Mouse (Mus musculus) midbrain, embryonic 10.5 days (tissue): Measurements from ENCODE around the gene Brd3. TPM values are rescaled to one million over a fixed set of nuclear protein-coding genes. Genes with fewer than 3 reads are reported as not detected.
A peak's percentile ranks its signal among the peaks of the same experiment; 100 is the strongest.

ENCODE experiments used
- DNase-seq: peaks from one replicate; pipeline ENCODE4 v3.0.0-alpha.2; 2017; ENCODE audit warnings: low spot score
- H3K27ac ChIP-seq: fragments of 300-500 bp; sonication (generic); replicated peaks from 2 replicates; pipeline ENCODE4 v1.5.1; 2016; ENCODE audit warnings: mild to moderate bottlenecking
- H3K27me3 ChIP-seq: fragments of 300-500 bp; sonication (generic); 2 replicates; pipeline ENCODE4 v1.6.1; 2016; ENCODE audit warnings: low read depth, mild to moderate bottlenecking; ENCODE audit not compliant: poor library complexity, severe bottlenecking
- H3K36me3 ChIP-seq: fragments of 300-500 bp; sonication (generic); 2 replicates; pipeline ENCODE4 v1.6.1; 2016; ENCODE audit warnings: mild to moderate bottlenecking, moderate library complexity
- H3K4me1 ChIP-seq: fragments of 300-500 bp; sonication (generic); 2 replicates; pipeline ENCODE4 v1.6.1; 2016
- H3K4me3 ChIP-seq: fragments of 300-500 bp; sonication (generic); 2 replicates; pipeline ENCODE4 v1.5.1; 2016; ENCODE audit warnings: mild to moderate bottlenecking, moderate library complexity
- H3K9me3 ChIP-seq: fragments of 300-500 bp; sonication (generic); replicated peaks from 2 replicates; pipeline ENCODE4 v1.6.1; 2016; ENCODE audit warnings: mild to moderate bottlenecking
- WGBS: fragments of 180-500 bp; shearing (Covaris S2); methylation state at CpG from one replicate; pipeline ENCODE4 v1.1.7; 2016; 5-methylcytosine and 5-hydroxymethylcytosine counted together
- polyA plus RNA-seq: library from polyadenylated mRNA; unstranded; fragments of >200 nt; fragmentation: Nextera tagmentation; extraction: Ambion mirVana; gene quantifications from 2 replicates; pipeline ENCODE4 v1.2.1, GENCODE M21; 2016

The Brd3 gene
- polyA plus RNA-seq, 1 experiment from 2014 or later = 156 TPM

DNA sequence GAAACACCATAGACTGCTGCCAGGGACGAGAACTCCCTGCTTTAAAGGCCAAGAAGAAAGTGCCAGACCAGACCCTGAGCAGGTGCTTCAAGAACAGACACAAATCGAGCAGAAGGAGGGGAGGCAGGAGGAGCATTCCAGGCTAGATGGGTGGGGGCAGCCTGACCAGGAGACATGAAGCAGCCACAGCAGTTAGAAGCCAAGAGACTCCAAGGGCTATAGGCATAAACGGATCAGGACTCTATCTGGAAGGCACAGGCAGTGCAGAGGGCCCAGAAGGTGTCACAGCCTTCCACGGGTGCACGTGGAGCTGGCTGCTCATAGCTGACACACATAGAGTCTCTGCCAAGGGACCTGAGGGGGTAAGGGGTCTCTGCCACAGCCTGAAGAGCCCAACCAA lies 47.3 kb downstream of the Brd3 start:
- Histone ChIP-seq H3K27ac (no peak overlapping the region), H3K27me3 (no peaks in the 10 kb centered on the region), H3K36me3 (peaks cover 100% of the 10 kb centered on the region), H3K4me3 (no peak overlapping the region), H3K9me3 (no peaks in the 10 kb centered on the region), H3K4me1 (no peaks in the 10 kb centered on the region)
- no peak for DNase-seq
- 94% methylated on average over 5 of the region's 5 CpGs for WGBS

DNA sequence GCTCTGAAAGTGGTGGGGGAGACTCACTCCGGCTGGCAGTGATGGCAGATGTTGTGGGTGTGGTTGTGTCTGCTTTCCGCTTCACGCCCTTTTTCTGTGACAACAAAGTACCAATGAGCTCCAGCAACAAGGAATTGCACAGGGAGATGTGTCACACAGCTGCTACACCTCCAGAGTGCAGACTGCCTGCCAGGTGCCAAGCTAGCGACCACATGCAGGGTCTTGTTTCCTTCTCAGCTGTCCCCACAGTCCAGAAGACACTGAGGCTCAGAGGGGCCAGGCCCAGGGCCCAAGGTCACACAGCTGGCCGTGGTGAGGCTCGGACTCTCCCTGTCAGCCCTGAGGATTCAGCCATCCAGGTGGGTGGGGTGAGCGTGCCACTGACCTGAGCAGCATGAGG lies 47.7 kb downstream of the Brd3 start:
- WGBS = 94% methylated on average over 7 of the region's 7 CpGs
- no peaks in the 10 kb centered on the region for H3K9me3 ChIP-seq
- H3K27ac ChIP-seq = no peak overlapping the region
- no peaks in the 10 kb centered on the region for H3K4me1 ChIP-seq
- DNase-seq = no peak
- H3K27me3 ChIP-seq = no peaks in the 10 kb centered on the region
- H3K36me3 ChIP-seq = peaks cover 100% of the 10 kb centered on the region
- no peak overlapping the region for H3K4me3 ChIP-seq

DNA sequence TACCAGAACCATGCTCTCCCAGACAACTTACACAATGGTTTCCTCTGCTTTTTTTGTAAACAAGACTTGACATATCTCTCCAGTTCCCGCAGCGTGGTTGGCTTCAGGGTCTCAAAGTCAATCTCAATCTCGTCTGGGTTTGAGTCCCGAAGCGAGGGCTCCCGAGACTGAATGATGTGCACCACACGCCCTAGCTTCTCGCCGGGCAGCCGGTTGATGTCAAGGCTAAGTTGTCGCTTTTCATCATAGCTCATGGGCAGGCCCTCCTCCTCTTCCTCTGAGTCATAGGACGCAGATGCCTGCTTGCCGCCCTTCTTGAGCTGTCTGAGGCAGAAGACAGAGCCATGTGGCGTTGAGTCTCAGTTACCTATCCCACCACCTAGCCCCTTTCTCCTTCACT lies 57.2 kb downstream of the Brd3 start:
- Histone ChIP-seq H3K27ac (no peak overlapping the region), H3K9me3 (no peaks in the 10 kb centered on the region), H3K4me3 (no peak overlapping the region), H3K4me1 (no peaks in the 10 kb centered on the region), H3K36me3 (peaks cover 98% of the 10 kb centered on the region), H3K27me3 (no peaks in the 10 kb centered on the region)
- DNase-seq = no peak
- 96% methylated on average over 14 of the region's 14 CpGs for WGBS

DNA sequence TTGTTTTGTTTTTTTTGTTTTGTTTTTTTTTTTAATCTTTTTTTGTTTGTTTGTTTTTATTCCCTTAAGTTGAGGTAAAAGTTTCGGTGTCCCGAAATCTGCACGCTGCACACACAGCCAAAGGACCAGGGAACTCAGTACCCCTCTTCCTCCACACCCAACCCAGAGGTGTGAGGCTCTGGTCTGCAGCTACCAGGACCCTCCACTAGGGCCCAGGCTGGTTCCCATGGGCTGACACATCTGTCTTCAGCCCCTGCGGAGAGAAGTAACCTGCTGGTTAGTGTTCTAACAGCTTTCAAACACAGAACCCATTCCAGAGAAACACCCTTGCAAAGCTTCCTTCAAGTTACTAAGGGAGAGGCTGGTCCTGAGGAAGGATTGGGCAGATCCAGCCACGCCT lies 59.7 kb downstream of the Brd3 start:
- Histone ChIP-seq H3K36me3 (peaks cover 85% of the 10 kb centered on the region), H3K4me3 (no peak overlapping the region), H3K9me3 (no peaks in the 10 kb centered on the region), H3K27ac (no peak overlapping the region), H3K27me3 (no peaks in the 10 kb centered on the region), H3K4me1 (peaks cover 7% of the 10 kb centered on the region)
- 94% methylated on average over 5 of the region's 5 CpGs for WGBS
- DNase-seq = peak; percentile 32

DNA sequence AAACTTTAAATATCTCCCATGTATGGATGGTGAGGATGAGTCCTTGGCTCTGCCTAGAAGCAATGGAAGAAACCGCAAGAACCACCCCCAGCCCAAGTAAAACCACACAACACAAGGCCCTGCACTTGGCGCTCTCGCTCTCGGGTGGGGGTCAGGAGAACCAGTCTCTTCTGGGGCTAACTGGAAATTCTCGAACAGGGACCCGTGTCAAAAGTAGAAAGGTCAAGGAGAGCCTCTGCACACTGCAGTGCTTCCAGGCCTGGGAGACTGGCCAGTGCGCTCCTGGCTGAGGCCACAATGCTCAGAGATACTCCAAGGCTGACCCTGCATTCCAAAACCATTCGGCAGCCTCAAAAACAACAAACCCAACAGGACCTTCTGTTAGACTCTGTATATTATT lies 60.6 kb downstream of the Brd3 start:
- 91% methylated on average over 8 of the region's 8 CpGs for WGBS

DNA sequence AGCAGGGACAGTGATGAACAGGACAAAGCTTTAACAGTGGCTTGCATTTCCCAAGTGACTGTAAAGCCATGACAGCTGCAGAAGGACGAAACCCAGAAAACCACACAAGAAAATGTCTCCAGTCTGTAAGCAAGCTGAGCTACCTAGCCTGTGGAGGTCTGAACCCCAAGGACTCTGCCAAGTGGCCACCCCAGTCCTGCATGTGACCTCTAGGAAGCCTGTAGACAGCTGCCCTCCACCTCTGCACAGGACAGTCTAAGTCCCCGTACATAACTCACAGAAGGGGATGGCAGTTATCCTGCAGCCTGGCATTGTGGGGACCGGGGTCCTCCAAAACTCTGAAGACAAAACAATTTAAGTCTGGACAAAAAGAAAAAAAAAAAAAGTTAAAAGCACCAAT lies 61.6 kb downstream of the Brd3 start:
- Histone ChIP-seq H3K36me3 (peaks cover 66% of the 10 kb centered on the region), H3K27me3 (no peaks in the 10 kb centered on the region), H3K9me3 (no peaks in the 10 kb centered on the region), H3K4me3 (no peak overlapping the region), H3K4me1 (peaks cover 18% of the 10 kb centered on the region), H3K27ac (no peak overlapping the region)
- 93% methylated on average over 3 of the region's 3 CpGs for WGBS
- no peak for DNase-seq

More for the DNA sequence above, 60.6 kb downstream of the Brd3 start:
- Histone ChIP-seq H3K4me1 (peaks cover 15% of the 10 kb centered on the region), H3K27me3 (no peaks in the 10 kb centered on the region), H3K36me3 (peaks cover 75% of the 10 kb centered on the region), H3K27ac (no peak overlapping the region), H3K9me3 (no peaks in the 10 kb centered on the region), H3K4me3 (no peak overlapping the region)
- DNase-seq = no peak

DNA sequence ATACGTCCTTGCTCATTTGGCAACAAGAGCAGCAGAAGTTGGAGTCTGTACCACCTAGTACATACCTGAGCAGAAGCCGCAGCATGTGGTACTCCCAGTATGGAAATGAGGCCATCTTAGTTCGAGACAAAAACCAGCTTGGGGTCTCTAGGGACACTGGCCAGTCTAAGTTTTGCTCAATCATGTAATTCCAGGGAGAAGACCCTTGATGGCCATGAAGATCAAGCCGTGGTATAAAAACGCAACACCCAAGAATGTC lies 64.1 kb downstream of the Brd3 start:
- Histone ChIP-seq H3K4me3 (peak overlapping the region; percentile 74), H3K4me1 (peaks cover 19% of the 10 kb centered on the region), H3K27ac (no peak overlapping the region), H3K9me3 (no peaks in the 10 kb centered on the region), H3K27me3 (no peaks in the 10 kb centered on the region), H3K36me3 (peaks cover 41% of the 10 kb centered on the region)
- 77% methylated on average over 5 of the region's 5 CpGs for WGBS
- no peak for DNase-seq

DNA sequence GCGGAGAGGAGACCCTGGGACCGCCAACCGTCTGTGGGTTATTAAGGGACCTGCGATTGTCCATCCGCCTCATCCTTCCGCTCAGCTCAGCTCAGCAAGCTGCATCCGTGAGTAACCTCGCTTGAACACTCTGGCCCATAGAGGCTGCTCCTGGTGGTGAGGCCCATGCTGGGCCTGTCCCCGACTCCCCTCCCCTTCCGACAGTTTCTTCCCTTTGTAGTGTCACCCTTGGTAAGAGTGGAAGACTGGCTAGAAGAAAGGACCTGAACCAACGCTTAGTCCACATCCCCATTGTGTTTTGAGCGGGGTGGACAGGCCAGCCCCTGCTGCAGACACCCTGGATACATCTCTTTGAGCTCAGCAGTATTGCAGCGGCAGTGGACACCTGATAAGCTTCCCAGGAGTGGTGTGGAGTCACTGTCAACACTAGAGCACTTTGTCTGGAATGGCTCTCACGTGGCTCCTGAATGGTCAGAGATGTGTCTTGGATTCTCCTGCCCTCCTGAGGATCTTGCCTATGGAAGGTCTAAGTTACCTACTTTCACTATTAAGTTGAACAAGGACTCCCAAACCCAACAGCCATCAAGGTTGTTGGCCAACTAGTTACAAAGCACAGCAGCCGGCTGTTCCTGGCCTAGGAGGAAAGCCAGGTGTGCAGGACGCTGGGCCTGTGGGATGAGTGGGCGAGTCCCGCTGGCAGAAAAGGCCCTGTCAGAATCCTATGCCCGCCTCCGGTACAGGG lies 64.6 kb downstream of the Brd3 start:
- no peaks in the 10 kb centered on the region for H3K27me3 ChIP-seq
- WGBS = 34% methylated on average over 20 of the region's 20 CpGs
- no peak for DNase-seq
- no peaks in the 10 kb centered on the region for H3K9me3 ChIP-seq
- H3K4me3 ChIP-seq = peak overlapping the region; percentile 74
- H3K36me3 ChIP-seq = peaks cover 36% of the 10 kb centered on the region
- H3K27ac ChIP-seq = peak overlapping the region; percentile 88
- peaks cover 22% of the 10 kb centered on the region for H3K4me1 ChIP-seq

DNA sequence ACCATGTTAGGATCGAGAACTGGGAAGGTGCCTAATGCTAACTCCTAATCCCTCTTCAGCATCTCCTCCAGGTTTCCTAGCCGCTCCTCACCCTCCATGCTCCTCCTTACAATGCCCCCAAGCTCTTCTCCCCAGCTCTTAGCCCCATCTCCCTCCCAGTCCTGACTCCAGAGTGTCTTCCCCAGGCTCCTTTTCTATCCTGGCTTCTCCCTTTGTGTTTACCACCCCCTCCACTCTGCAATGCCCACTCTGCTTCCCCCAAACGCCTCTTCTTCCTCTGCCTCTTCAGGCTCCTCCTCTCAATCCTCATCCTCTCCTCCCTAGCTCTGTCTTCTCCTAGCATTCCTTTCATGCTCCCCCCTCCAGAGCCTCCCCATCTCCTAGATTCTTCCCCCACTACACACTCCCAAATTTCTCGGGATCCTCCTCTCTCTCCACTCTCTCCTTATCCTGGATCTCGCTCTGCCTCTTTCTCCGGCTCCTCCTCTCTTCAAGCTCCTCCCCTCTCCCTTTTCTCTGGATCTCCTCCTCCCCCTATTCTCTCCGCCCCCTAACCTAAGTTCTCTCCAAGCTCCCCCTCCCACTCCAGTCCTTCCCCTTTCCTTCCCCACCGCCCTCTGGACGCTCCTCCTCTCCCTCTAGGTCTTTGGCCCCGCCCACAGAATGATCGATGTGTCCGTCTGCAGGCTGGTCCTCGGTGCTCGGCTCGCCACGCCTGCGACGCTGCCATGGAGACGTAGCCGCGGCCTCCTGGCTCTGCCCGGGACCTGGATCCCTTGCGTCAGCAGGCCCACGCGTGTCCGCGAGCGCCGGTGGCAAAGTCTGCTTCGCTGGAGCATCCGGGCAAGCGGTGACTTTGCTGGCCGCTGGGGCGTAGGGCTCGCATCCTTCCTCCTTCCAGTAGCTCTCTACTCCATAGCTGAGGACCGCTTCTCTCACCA lies 65.4 kb downstream of the Brd3 start, which contains the start of gene Brd3os:
Gene Brd3os (plus strand): TSS at position 558 of the 941 bp plus-strand sequence.
- Histone ChIP-seq H3K36me3 (peaks cover 28% of the 10 kb centered on the region), H3K4me3 (peak within 1 kb of the TSS; percentile 74), H3K4me1 (peaks cover 22% of the 10 kb centered on the region), H3K27me3 (no peaks in the 10 kb centered on the region), H3K27ac (peak within 1 kb of the TSS; percentile 88), H3K9me3 (no peaks in the 10 kb centered on the region)
- peak; percentile 99 for DNase-seq
- 3% methylated on average over 36 of the region's 36 CpGs for WGBS

DNA sequence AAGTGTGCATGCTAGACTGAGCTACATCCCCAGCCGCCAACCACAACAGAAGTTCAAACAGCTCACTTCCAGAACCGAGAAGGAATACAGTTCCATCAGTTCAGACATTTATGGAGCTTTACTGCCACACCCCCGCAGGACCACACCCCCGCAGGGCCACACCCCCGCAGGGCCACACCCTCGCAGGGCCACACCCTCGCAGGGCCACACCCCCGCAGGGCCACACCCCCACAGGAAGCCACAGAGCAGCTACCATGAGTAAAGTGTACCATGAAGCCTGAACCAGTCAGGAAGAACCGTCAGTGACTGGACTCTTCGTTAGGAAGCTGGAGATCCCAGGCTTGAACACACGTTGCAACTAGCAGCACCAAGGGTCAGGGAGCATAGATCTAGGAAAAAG lies 69.2 kb downstream of the Brd3 start:
- Histone ChIP-seq H3K4me3 (no peak overlapping the region), H3K4me1 (peaks cover 31% of the 10 kb centered on the region), H3K27ac (no peak overlapping the region), H3K27me3 (no peaks in the 10 kb centered on the region), H3K36me3 (no peaks in the 10 kb centered on the region), H3K9me3 (no peaks in the 10 kb centered on the region)
- DNase-seq = no peak
- 25% methylated on average over 11 of the region's 11 CpGs for WGBS

DNA sequence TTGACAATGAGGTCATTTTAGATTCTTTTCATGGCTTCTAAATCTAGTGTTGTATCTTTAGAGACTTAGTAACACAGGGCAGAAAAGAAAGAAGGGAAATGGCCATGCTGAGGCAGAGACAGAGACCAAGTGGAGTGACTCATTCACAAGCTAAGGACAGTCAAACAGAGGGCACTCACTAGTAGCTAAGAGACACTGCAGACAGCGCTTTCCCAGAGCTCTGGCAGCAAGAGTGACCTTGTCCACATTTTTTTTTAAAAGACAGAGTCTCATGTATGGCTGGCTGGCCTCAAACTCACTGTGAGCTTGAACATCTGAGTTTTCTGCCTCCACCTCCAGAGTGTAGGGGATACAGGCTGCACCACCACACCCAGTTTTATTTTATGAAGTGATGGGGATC lies 69.6 kb downstream of the Brd3 start:
- Histone ChIP-seq H3K36me3 (no peaks in the 10 kb centered on the region), H3K9me3 (no peaks in the 10 kb centered on the region), H3K27me3 (no peaks in the 10 kb centered on the region), H3K27ac (no peak overlapping the region), H3K4me3 (no peak overlapping the region), H3K4me1 (peaks cover 27% of the 10 kb centered on the region)
- DNase-seq = no peak
- WGBS = 78% methylated on average over 1 of the region's 1 CpGs

DNA sequence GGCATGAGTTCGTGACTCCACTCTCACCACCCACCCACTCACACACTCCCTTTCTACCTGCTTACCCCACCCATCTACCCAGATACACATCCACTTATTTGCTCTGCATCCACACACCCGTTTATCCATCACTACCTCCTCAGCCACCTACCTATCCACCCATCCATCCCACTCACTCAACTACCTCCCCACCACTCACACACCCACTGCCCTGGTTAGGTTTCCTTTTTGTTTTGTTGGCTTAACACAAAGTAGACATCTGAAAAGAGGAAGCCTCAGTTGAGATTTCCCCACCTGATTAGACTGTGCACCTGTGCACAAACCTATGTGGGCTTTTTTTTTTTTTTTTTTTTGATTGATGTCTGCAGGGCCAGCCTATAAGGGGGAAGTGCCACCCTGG lies 74.9 kb downstream of the Brd3 start:
- no peaks in the 10 kb centered on the region for H3K9me3 ChIP-seq
- H3K4me1 ChIP-seq = peaks cover 18% of the 10 kb centered on the region
- no peak for DNase-seq
- no peaks in the 10 kb centered on the region for H3K36me3 ChIP-seq
- 76% methylated on average over 2 of the region's 2 CpGs for WGBS
- H3K27me3 ChIP-seq = no peaks in the 10 kb centered on the region
- H3K4me3 ChIP-seq = no peak overlapping the region
- no peak overlapping the region for H3K27ac ChIP-seq

DNA sequence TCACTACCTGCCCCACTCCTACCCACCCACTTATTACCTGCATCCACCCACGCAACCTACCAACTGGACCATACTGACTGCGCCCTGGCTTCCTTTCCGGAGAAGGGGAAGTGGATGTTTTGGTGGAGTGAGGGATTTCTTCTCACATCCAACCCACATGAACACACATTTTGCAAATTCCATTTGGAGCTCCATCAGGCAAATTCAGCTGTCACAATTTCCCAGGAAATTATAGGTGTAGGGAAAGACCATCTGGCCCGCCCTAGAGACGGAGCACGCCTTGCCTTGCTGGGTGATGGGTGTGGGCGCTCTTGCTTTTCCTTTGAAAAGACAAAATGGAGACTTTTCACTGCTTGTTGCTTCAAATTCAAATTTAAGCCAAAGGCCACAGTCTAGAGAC lies 76.8 kb downstream of the Brd3 start:
- Histone ChIP-seq H3K4me3 (no peak overlapping the region), H3K27me3 (no peaks in the 10 kb centered on the region), H3K27ac (no peak overlapping the region), H3K9me3 (no peaks in the 10 kb centered on the region), H3K4me1 (peaks cover 30% of the 10 kb centered on the region), H3K36me3 (no peaks in the 10 kb centered on the region)
- WGBS = 95% methylated on average over 7 of the region's 7 CpGs
- DNase-seq = no peak
